Mouse (Mus musculus): ENCODE data around the gene Atg13. TPM values are rescaled to one million over a fixed set of nuclear protein-coding genes. Genes with fewer than 3 reads are reported as not detected.
"Not testable (repeated sequence)": the region's sequence is repeated elsewhere in the genome, so short reads cannot be mapped to it uniquely, and the experiment has no call there.

Gene Atg13
- total RNA-seq (2021) = 10 to 100 TPM; 41.3 to 42.0 TPM
- long read RNA-seq, experiment 1, transcript Atg13-202 (16 exons, 3,551 nt) = major isoform, 12 of 41 reads
- long read RNA-seq, experiment 1, partial matches to known transcripts = 12 of 41 reads
- long read RNA-seq, experiment 1, other reads (novel, unspliced or antisense) = 13 of 41 reads
- long read RNA-seq, experiment 2, transcript Atg13-202 (16 exons, 3,551 nt) = major isoform, 19 of 36 reads
- long read RNA-seq, experiment 2, partial matches to known transcripts = 6 of 36 reads
- long read RNA-seq, experiment 2, other reads (novel, unspliced or antisense) = 8 of 36 reads

GRCm38 (mm10) chr2:91710272-91711234, at the start of gene Atg13, which contains the start of gene Harbi1:
TSS of gene Atg13 (minus strand) at chr2:91710576.
TSS of gene Harbi1 (plus strand) at chr2:91710852.
- peak; percentile 96 for DNase-seq

DNA sequence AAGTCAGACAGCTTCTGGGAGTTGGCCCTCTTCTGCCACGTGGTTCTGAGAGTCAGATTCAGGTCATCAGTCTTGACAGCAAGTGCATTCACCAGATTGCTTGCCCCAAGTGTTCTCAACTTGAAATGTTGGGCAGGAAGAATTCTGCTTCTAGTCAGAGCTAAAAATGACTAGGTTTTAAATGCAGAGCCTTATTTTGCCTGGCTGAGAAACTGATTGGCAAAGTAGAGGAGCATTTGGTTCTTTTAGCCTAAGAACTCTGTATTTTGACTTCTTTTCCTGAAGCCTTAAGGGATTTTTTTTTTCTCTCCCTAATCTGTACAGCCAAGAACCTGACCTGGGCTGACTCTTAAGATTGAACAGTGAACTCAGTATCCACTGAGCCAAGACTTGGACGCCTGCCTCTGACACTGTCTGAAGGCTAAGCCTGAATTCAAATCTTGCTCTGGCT, 39.5 kb upstream of the Atg13 start:
- DNase-seq = peak; percentile 51

- no peak for DNase-seq
These were observed 34.3 kb upstream of the Atg13 start for GRCm38 (mm10) chr2:91744686-91745085.

GRCm38 (mm10) chr2:91739586-91739985, 29.2 kb upstream of the Atg13 start:
- DNase-seq = no peak

DNA sequence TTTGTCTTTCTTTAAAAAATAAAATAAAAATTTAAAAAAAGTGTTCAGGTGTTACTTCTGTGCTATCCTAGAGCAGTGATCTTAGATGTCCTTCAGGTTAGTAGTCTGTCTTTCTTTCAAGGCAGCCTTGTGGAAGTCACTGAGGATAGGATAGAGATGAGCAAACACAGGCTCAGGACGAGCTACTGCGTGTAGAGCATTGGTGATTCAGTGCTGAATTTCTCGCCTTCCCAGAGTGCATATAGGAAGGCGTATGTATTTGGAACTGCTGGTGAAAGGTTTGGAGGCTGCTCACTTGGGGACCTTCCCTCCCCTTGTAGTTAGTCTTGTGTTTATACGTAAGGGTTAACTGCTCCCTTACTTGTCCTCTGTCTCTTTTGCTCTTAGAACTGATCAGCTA, 24.8 kb upstream of the Atg13 start:
- DNase-seq = no peak

GRCm38 (mm10) chr2:91729971-91730821, 19.8 kb upstream of the Atg13 start, which contains the start of gene Ambra1:
TSS of gene Ambra1 (plus strand) at chr2:91730134.
- DNase-seq = peak; percentile 89

- no peak for DNase-seq
These were observed 19.2 kb upstream of the Atg13 start for GRCm38 (mm10) chr2:91729571-91729970.

GRCm38 (mm10) chr2:91727011-91727410, 16.6 kb upstream of the Atg13 start:
- no peak for DNase-seq

GRCm38 (mm10) chr2:91725476-91725875, 15.1 kb upstream of the Atg13 start:
- DNase-seq = not testable (repeated sequence)

GRCm38 (mm10) chr2:91724716-91725115, 14.3 kb upstream of the Atg13 start:
- no peak for DNase-seq

- no peak for DNase-seq
These were observed 13.6 kb upstream of the Atg13 start for GRCm38 (mm10) chr2:91723951-91724350.

- DNase-seq = no peak
These were observed 13.0 kb upstream of the Atg13 start for GRCm38 (mm10) chr2:91723382-91723781.

- DNase-seq = no peak
These were observed 7.9 kb upstream of the Atg13 start for GRCm38 (mm10) chr2:91718276-91718675.

- no peak for DNase-seq
These were observed 4.5 kb upstream of the Atg13 start for GRCm38 (mm10) chr2:91714921-91715320.

DNA sequence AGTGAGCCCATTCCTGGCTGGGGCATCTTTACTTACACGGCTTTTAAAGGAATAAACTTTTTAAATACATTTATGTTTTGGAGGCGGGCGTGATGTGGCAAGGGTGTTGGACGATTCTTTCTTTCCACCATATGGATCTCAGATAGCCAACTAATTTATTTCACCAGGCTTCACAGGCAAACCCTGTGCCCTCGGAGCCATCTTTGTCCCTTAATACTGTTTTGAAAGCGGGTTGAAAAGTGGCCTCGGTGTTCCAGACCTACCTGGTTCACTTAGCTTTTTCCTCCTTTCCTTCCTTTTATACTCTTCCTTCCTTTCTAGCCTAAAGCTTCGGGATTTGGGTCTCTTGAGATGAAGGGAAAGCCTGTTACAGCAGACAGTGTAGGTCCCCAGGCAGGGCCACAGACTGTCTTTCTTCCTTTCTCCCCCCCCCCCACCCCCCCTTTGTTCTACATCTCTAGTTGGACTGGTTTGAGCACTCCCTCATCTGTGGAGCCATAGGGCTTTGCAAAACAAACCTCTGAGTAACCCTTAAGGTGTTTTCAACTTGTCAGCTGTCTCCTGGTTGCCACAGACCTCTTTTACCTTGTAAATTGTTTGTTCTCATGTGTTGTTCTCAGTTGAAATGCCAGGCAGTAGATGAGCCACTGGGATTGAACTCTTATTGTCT, 1.0 kb upstream of the Atg13 start:
- DNase-seq = no peak

DNA sequence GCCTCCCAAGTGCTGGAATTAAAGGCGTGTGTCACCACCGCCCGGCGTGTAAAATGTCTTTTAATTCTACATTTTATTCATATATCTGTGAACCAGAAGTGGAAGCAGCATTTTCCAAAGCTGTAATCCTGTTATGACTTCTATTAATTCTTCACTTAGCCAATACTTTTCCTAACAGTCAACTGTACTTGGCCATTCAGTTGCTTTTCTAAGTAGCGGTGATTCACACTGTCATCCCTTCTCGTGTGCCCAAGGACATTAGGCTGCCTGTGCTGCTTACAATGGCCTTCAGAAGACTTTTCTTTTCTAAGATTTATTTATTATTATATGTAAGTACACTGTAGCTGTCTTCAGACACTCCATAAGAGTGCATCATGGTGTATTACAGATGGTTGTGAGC, 2.0 kb downstream of the Atg13 start:
- no peak for DNase-seq

- no peak for DNase-seq
These were observed 3.9 kb downstream of the Atg13 start for GRCm38 (mm10) chr2:91706456-91706855.

- DNase-seq = no peak
These were observed 4.6 kb downstream of the Atg13 start for GRCm38 (mm10) chr2:91705736-91706135.

DNA sequence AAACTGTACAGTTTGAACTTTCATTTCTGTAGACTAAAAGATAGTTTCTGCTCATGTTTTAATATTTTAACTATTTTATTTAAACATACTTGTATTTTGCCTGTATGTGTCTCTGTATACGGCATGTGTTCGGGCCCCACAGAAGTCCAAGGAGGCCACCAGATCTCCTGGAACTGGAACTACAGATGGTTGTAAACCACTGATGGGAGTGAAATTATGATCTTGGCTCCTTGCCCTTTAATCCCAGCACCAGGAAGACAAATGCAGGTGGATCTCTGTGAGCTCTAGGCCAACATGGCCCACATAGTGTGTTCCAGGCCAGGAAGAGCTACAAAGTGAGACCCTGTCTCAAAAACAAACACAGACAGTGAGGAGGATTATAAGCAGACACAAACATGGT, 9.0 kb downstream of the Atg13 start:
- DNase-seq = no peak

GRCm38 (mm10) chr2:91699225-91699624, 11.2 kb downstream of the Atg13 start:
- DNase-seq = no peak

DNA sequence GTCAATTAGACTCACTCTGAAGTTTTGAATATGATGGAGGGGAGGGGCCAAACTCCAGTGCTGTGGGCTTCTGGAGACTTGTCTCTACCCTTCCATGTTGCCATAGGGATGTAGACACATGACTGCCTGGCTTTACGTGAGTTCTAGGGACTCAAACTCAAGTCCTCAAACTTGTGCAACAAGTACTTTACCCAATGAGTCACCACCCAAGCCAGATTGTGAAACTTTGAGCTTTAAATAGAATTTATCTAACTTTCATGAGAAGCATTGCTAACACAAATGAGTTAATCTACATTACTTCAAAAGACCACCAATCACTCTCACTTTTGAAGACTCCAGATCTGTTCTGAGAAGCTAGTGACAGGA, 14.2 kb downstream of the Atg13 start:
- DNase-seq = no peak

All from adrenal gland, postnatal 10 days (tissue).